Mouse (Mus musculus) G1E (cell line): ENCODE results near the gene Ttll9. TPM values are rescaled to one million over a fixed set of nuclear protein-coding genes. Genes with fewer than 3 reads are reported as not detected.

Experiments used
- ATAC-seq: 2 replicates; pipeline ENCODE4 v1.8.0; 2016; ENCODE audit warnings: mild to moderate bottlenecking; ENCODE audit not compliant: insufficient number of reproducible peaks, poor library complexity, low FRiP score, severe bottlenecking; ENCODE audit errors: extremely low read depth
- DNase-seq: peaks from one replicate; pipeline ENCODE4 v3.0.0; 2012; ENCODE audit warnings: low spot score
- H3K27me3 ChIP-seq: 2 replicates; pipeline ENCODE4 v1.6.1; 2012; ENCODE audit warnings: mild to moderate bottlenecking, low read length, inconsistent platforms; ENCODE audit not compliant: insufficient read depth
- H3K36me3 ChIP-seq: replicated peaks from 2 replicates; pipeline ENCODE3; 2012; ENCODE audit warnings: mild to moderate bottlenecking, inconsistent platforms
- H3K4me1 ChIP-seq: 2 replicates; pipeline ENCODE4 v1.6.1; 2012; ENCODE audit warnings: low read depth, low read length, inconsistent platforms, mixed read lengths; ENCODE audit not compliant: insufficient read depth
- H3K4me3 ChIP-seq: 2 replicates; pipeline ENCODE4 v1.5.1; 2012; ENCODE audit warnings: low read depth, mild to moderate bottlenecking, inconsistent platforms, low read length, moderate library complexity, mixed read lengths
- H3K9me3 ChIP-seq: replicated peaks from 2 replicates; pipeline ENCODE4 v1.6.1; 2012; ENCODE audit warnings: inconsistent platforms
- CTCF ChIP-seq: IDR thresholded peaks from 2 replicates; pipeline ENCODE4 v1.5.1; 2012; ENCODE audit warnings: low read depth, low read length, inconsistent platforms, mixed read lengths
- GATA1 ChIP-seq: IDR thresholded peaks from 2 replicates; pipeline ENCODE4 v1.6.1; 2012; ENCODE audit warnings: borderline replicate concordance, low read length, inconsistent platforms, mixed read lengths
- GATA2 ChIP-seq: IDR thresholded peaks from 2 replicates; pipeline ENCODE4 v1.6.1; 2012; ENCODE audit warnings: low read depth, low read length, inconsistent platforms, borderline replicate concordance
- POLR2AphosphoS5 ChIP-seq: IDR thresholded peaks from 2 replicates; pipeline ENCODE4 v1.6.1; 2012; ENCODE audit warnings: low read depth, low read length, inconsistent platforms; ENCODE audit not compliant: insufficient replicate concordance
- TAL1 ChIP-seq: conservative IDR thresholded peaks from 2 replicates; pipeline ENCODE4 v1.6.1; 2012; ENCODE audit warnings: low read depth, low read length, inconsistent platforms, mixed read lengths
- polyA plus RNA-seq: library from polyadenylated mRNA; stranded (reverse); fragments of >175 nt; gene quantifications from 2 replicates; pipeline ENCODE4 v1.2.3, GENCODE M21; 2012
- total RNA-seq, 2 experiments: library from RNA; stranded (forward) in 1 of 2; stranded (reverse) in 1 of 2; fragments of 200-1000 nt in 1 of 2; fragments of >200 nt in 1 of 2; fragmentation: Nextera tagmentation in 1 of 2; gene quantifications; 2 replicates each; pipeline ENCODE4 v1.2.3; 2014 to 2017

The Ttll9 gene
- total and polyA plus RNA-seq, 3 experiments = not detected

DNA sequence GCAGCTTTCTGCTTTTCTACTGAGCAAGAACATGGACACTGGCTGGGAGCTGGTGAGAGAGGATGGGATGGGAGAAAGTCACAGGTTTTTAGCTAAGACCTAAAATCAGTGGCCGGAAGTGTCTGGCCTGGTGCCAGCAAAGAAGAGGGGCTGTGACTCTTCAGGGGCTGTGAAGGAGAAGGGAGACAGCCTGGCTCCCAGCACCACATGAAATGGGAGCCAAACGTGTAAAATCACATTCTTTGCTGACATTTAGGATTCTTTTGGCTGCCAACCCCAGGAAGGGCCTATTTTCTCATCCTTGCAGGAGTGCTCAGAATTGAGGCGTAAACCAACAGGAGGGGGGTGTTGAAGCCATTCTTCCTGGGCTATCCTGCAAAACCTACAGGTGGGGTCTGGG is 81.6 kb downstream of the Ttll9 start:
- H3K9me3 ChIP-seq = no peaks in the 10 kb centered on the region
- no peak for ATAC-seq
- no peak overlapping the region for H3K4me3 ChIP-seq
- DNase-seq = no peak
- no peaks in the 10 kb centered on the region for H3K36me3 ChIP-seq
- TF ChIP-seq TAL1 (no peak), POLR2AphosphoS5 (no peak), CTCF (no peak), GATA1 (no peak), GATA2 (no peak)
- peaks cover 10% of the 10 kb centered on the region; the same call in 1 of the 2 replicates for H3K27me3 ChIP-seq
- H3K4me1 ChIP-seq = no peaks in the 10 kb centered on the region

GRCm38 (mm10) chr2:153045884-153046299 is 83.6 kb downstream of the Ttll9 start:
- no peaks in the 10 kb centered on the region for H3K9me3 ChIP-seq
- ATAC-seq (no peak), DNase-seq (no peak)
- H3K4me3 ChIP-seq = no peak overlapping the region
- H3K27me3 ChIP-seq = peaks cover 15% of the 10 kb centered on the region; the same call in 1 of the 2 replicates
- H3K4me1 ChIP-seq = no peaks in the 10 kb centered on the region
- H3K36me3 ChIP-seq = no peaks in the 10 kb centered on the region
- no peak for TF ChIP-seq GATA2

- DNase-seq (no peak), ATAC-seq (no peak)
- H3K36me3 ChIP-seq = no peaks in the 10 kb centered on the region
- TF ChIP-seq GATA1 (no peak), CTCF (peak; percentile 40; the same call in 1 of the 2 replicates)
- no peaks in the 10 kb centered on the region for H3K9me3 ChIP-seq
- H3K27me3 ChIP-seq = peaks cover 21% of the 10 kb centered on the region; the same call in 1 of the 2 replicates
- no peaks in the 10 kb centered on the region for H3K4me1 ChIP-seq
- no peak overlapping the region for H3K4me3 ChIP-seq
These were observed 85.7 kb downstream of the Ttll9 start for GRCm38 (mm10) chr2:153047828-153048465.

- no peak for ATAC-seq
- H3K36me3 ChIP-seq = no peaks in the 10 kb centered on the region
- no peak for TF ChIP-seq POLR2AphosphoS5
- TF ChIP-seq TAL1 = no peak
- TF ChIP-seq GATA2 = no peak
- no peak for TF ChIP-seq GATA1
- TF ChIP-seq CTCF = no peak
- no peaks in the 10 kb centered on the region for H3K4me1 ChIP-seq
- no peak for DNase-seq
- no peaks in the 10 kb centered on the region for H3K9me3 ChIP-seq
- no peak overlapping the region for H3K4me3 ChIP-seq
- H3K27me3 ChIP-seq = peaks cover 21% of the 10 kb centered on the region; the same call in 1 of the 2 replicates
These were observed 87.2 kb downstream of the Ttll9 start for GRCm38 (mm10) chr2:153049288-153049996.

GRCm38 (mm10) chr2:153049997-153050358 is 87.7 kb downstream of the Ttll9 start:
- H3K27me3 ChIP-seq = peaks cover 21% of the 10 kb centered on the region; the same call in 1 of the 2 replicates

DNA sequence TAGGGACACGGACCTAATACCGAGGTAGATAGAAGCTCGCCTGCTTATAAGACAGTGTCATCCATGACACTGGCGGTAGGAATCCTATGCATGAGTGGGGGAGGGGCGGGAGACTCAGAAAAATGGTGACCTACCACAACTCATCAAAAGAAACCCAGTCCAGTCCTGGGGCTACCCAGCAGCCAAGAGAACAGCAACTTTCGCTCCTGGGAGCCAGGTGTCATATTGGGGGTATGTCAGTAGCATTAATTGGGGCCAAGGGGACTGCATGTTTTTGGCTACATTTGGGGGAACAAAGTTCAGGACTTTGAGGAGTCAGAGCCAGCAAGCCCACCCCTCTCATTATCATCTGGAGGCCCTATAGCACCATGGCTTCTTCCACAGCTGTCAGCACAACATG is 88.8 kb downstream of the Ttll9 start:
- H3K27me3 ChIP-seq = peaks cover 18% of the 10 kb centered on the region; the same call in 1 of the 2 replicates
- TF ChIP-seq TAL1 (no peak), POLR2AphosphoS5 (no peak), CTCF (no peak), GATA2 (no peak), GATA1 (no peak)
- no peak for DNase-seq
- no peak for ATAC-seq
- H3K4me3 ChIP-seq = no peak overlapping the region
- no peaks in the 10 kb centered on the region for H3K9me3 ChIP-seq
- H3K4me1 ChIP-seq = no peaks in the 10 kb centered on the region
- H3K36me3 ChIP-seq = no peaks in the 10 kb centered on the region

More at GRCm38 (mm10) chr2:153049997-153050358, 87.7 kb downstream of the Ttll9 start:
- TF ChIP-seq GATA1 (no peak), GATA2 (no peak), TAL1 (no peak), POLR2AphosphoS5 (no peak), CTCF (no peak)
- no peaks in the 10 kb centered on the region for H3K4me1 ChIP-seq
- ATAC-seq (no peak), DNase-seq (no peak)
- H3K4me3 ChIP-seq = no peak overlapping the region
- H3K9me3 ChIP-seq = no peaks in the 10 kb centered on the region
- no peaks in the 10 kb centered on the region for H3K36me3 ChIP-seq
